Mouse (Mus musculus): Measurements from ENCODE around the gene Gm20388. TPM values are rescaled to one million over a fixed set of nuclear protein-coding genes. Genes with fewer than 3 reads are reported as not detected.
"Not testable (repeated sequence)": the region's sequence is repeated elsewhere in the genome, so short reads cannot be mapped to it uniquely, and the experiment has no call there.

Gene Gm20388
- polyA plus RNA-seq, 1 experiment = 10.6 TPM

- TF ChIP-seq CTCF (IDR thresholded peaks at IDR 0.05; ENCODE audit: control insufficient read depth, insufficient read depth, low read length) = peak; percentile 60
- no peak for TF ChIP-seq POLR2A (IDR thresholded peaks at IDR 0.05; ENCODE audit: borderline replicate concordance, control insufficient read depth, low read depth, low read length)
- peak overlapping the region; percentile 89 for H3K4me3 ChIP-seq (replicated peaks; ENCODE audit: control insufficient read depth, low read depth, low read length)
- WGBS = 37% methylated on average over 10 of the region's 10 CpGs
- H3K4me1 ChIP-seq (ENCODE audit: control insufficient read depth, insufficient read depth, low read length) = peaks cover 1% of the 10 kb centered on the region; the same call in 1 of the 2 replicates
- peak overlapping the region; percentile 76; the same call in 1 of the 2 replicates for H3K27ac ChIP-seq (ENCODE audit: control insufficient read depth, insufficient read depth, low read depth, low read length, poor library complexity)
Observed at GRCm38 (mm10) chr8:123950077-123950802, 4039.6 kb downstream of the Gm20388 start.

GRCm38 (mm10) chr8:123953686-123954085 is 4043.0 kb downstream of the Gm20388 start:
- H3K4me3 ChIP-seq (replicated peaks; ENCODE audit: control insufficient read depth, low read depth, low read length) = no peak overlapping the region
- H3K4me1 ChIP-seq (ENCODE audit: control insufficient read depth, insufficient read depth, low read length) = no peaks in the 10 kb centered on the region
- 82% methylated on average over 8 of the region's 8 CpGs for WGBS
- no peak overlapping the region for H3K27ac ChIP-seq (ENCODE audit: control insufficient read depth, insufficient read depth, low read depth, low read length, poor library complexity)
- TF ChIP-seq POLR2A (IDR thresholded peaks at IDR 0.05; ENCODE audit: borderline replicate concordance, control insufficient read depth, low read depth, low read length) = no peak
- TF ChIP-seq CTCF (IDR thresholded peaks at IDR 0.05; ENCODE audit: control insufficient read depth, insufficient read depth, low read length) = no peak

GRCm38 (mm10) chr8:123954246-123954645 is 4043.6 kb downstream of the Gm20388 start:
- TF ChIP-seq POLR2A (IDR thresholded peaks at IDR 0.05; ENCODE audit: borderline replicate concordance, control insufficient read depth, low read depth, low read length) (no peak), CTCF (IDR thresholded peaks at IDR 0.05; ENCODE audit: control insufficient read depth, insufficient read depth, low read length) (no peak)
- Histone ChIP-seq H3K4me1 (ENCODE audit: control insufficient read depth, insufficient read depth, low read length) (no peaks in the 10 kb centered on the region; the same call in 1 of the 2 replicates), H3K4me3 (replicated peaks; ENCODE audit: control insufficient read depth, low read depth, low read length) (no peak overlapping the region), H3K27ac (ENCODE audit: control insufficient read depth, insufficient read depth, low read depth, low read length, poor library complexity) (no peak overlapping the region)
- 91% methylated on average over 8 of the region's 8 CpGs for WGBS

GRCm38 (mm10) chr8:123958130-123958529 is 4047.5 kb downstream of the Gm20388 start:
- no peak for TF ChIP-seq CTCF (IDR thresholded peaks at IDR 0.05; ENCODE audit: control insufficient read depth, insufficient read depth, low read length)
- TF ChIP-seq POLR2A (IDR thresholded peaks at IDR 0.05; ENCODE audit: borderline replicate concordance, control insufficient read depth, low read depth, low read length) = no peak
- peaks cover 5% of the 10 kb centered on the region for H3K4me1 ChIP-seq (ENCODE audit: control insufficient read depth, insufficient read depth, low read length)
- no peak overlapping the region for H3K4me3 ChIP-seq (replicated peaks; ENCODE audit: control insufficient read depth, low read depth, low read length)
- WGBS = 79% methylated on average over 17 of the region's 17 CpGs
- no peak overlapping the region for H3K27ac ChIP-seq (ENCODE audit: control insufficient read depth, insufficient read depth, low read depth, low read length, poor library complexity)

- H3K4me3 ChIP-seq (replicated peaks; ENCODE audit: control insufficient read depth, low read depth, low read length) = no peak overlapping the region
- H3K27ac ChIP-seq (ENCODE audit: control insufficient read depth, insufficient read depth, low read depth, low read length, poor library complexity) = no peak overlapping the region
- no peak for TF ChIP-seq CTCF (IDR thresholded peaks at IDR 0.05; ENCODE audit: control insufficient read depth, insufficient read depth, low read length)
- TF ChIP-seq POLR2A (IDR thresholded peaks at IDR 0.05; ENCODE audit: borderline replicate concordance, control insufficient read depth, low read depth, low read length) = no peak
- H3K4me1 ChIP-seq (ENCODE audit: control insufficient read depth, insufficient read depth, low read length) = peaks cover 5% of the 10 kb centered on the region
- 63% methylated on average over 6 of the region's 6 CpGs for WGBS
Observed at GRCm38 (mm10) chr8:123959473-123959872, 4048.8 kb downstream of the Gm20388 start.

- Histone ChIP-seq H3K4me3 (replicated peaks; ENCODE audit: control insufficient read depth, low read depth, low read length) (no peak overlapping the region), H3K4me1 (ENCODE audit: control insufficient read depth, insufficient read depth, low read length) (peaks cover 5% of the 10 kb centered on the region), H3K27ac (ENCODE audit: control insufficient read depth, insufficient read depth, low read depth, low read length, poor library complexity) (no peak overlapping the region)
- no peak for TF ChIP-seq CTCF (IDR thresholded peaks at IDR 0.05; ENCODE audit: control insufficient read depth, insufficient read depth, low read length)
- no peak for TF ChIP-seq POLR2A (IDR thresholded peaks at IDR 0.05; ENCODE audit: borderline replicate concordance, control insufficient read depth, low read depth, low read length)
- 72% methylated on average over 9 of the region's 9 CpGs for WGBS
Observed at GRCm38 (mm10) chr8:123960056-123960455, 4049.4 kb downstream of the Gm20388 start.

GRCm38 (mm10) chr8:123960556-123960955 is 4049.9 kb downstream of the Gm20388 start:
- 88% methylated on average over 5 of the region's 5 CpGs for WGBS
- H3K27ac ChIP-seq (ENCODE audit: control insufficient read depth, insufficient read depth, low read depth, low read length, poor library complexity); H3K4me3 ChIP-seq (replicated peaks; ENCODE audit: control insufficient read depth, low read depth, low read length); H3K4me1 ChIP-seq (ENCODE audit: control insufficient read depth, insufficient read depth, low read length): not testable (repeated sequence)

GRCm38 (mm10) chr8:123961371-123961770 is 4050.7 kb downstream of the Gm20388 start:
- no peak for TF ChIP-seq CTCF (IDR thresholded peaks at IDR 0.05; ENCODE audit: control insufficient read depth, insufficient read depth, low read length)
- TF ChIP-seq POLR2A (IDR thresholded peaks at IDR 0.05; ENCODE audit: borderline replicate concordance, control insufficient read depth, low read depth, low read length) = no peak
- H3K27ac ChIP-seq (ENCODE audit: control insufficient read depth, insufficient read depth, low read depth, low read length, poor library complexity) = no peak overlapping the region
- H3K4me1 ChIP-seq (ENCODE audit: control insufficient read depth, insufficient read depth, low read length) = peaks cover 5% of the 10 kb centered on the region
- H3K4me3 ChIP-seq (replicated peaks; ENCODE audit: control insufficient read depth, low read depth, low read length) = no peak overlapping the region
- WGBS = 86% methylated on average over 1 of the region's 1 CpGs

GRCm38 (mm10) chr8:123966896-123967295 is 4056.3 kb downstream of the Gm20388 start:
- Histone ChIP-seq H3K27ac (ENCODE audit: control insufficient read depth, insufficient read depth, low read depth, low read length, poor library complexity) (no peak overlapping the region), H3K4me3 (replicated peaks; ENCODE audit: control insufficient read depth, low read depth, low read length) (no peak overlapping the region), H3K4me1 (ENCODE audit: control insufficient read depth, insufficient read depth, low read length) (no peaks in the 10 kb centered on the region)
- WGBS = 75% methylated on average over 2 of the region's 2 CpGs
- TF ChIP-seq CTCF (IDR thresholded peaks at IDR 0.05; ENCODE audit: control insufficient read depth, insufficient read depth, low read length) (no peak), POLR2A (IDR thresholded peaks at IDR 0.05; ENCODE audit: borderline replicate concordance, control insufficient read depth, low read depth, low read length) (no peak)

Measured in bone marrow, adult 2 months (tissue).